Comparison of ENCODE assay signal across 9 mouse cellular contexts in genomic region chr11:6706796-6707195, GRCm38 (mm10).
"Had no signal": no experiment of that assay in that cellular context is flagged by ENCODE, and none has a peak within 500 bp of the region (broad histone marks: within the 10 kb centered on the region; RNA-seq: fewer than 3 reads in every experiment).

No protein-coding gene starts in this region.

- H3K27me3 ChIP-seq: limb, embryonic 13.5 days; midbrain, embryonic 12.5 days had no signal

- H3K36me3 ChIP-seq: limb, embryonic 13.5 days; midbrain, embryonic 12.5 days had no signal

- ATAC-seq: midbrain, embryonic 16.5 days had no signal

- H3K4me3 ChIP-seq: limb, embryonic 13.5 days; midbrain, embryonic 12.5 days had no signal

- DNase-seq: kidney, adult 11 months; kidney, postnatal 14 days; left cerebral cortex, postnatal 4 days; lung, adult 18-20 months had no signal

- H3K4me1 ChIP-seq: limb, embryonic 13.5 days; midbrain, embryonic 12.5 days had no signal

- H3K27ac ChIP-seq: limb, embryonic 13.5 days; liver, embryonic 14.5 days; midbrain, embryonic 12.5 days; stomach, postnatal 0 days had no signal
